Mouse (Mus musculus) liver, embryonic 14.5 days (tissue): ENCODE results near the gene Bud31. TPM values are rescaled to one million over a fixed set of nuclear protein-coding genes. Genes with fewer than 3 reads are reported as not detected.
"Not testable (repeated sequence)": the region's sequence is repeated elsewhere in the genome, so short reads cannot be mapped to it uniquely, and the experiment has no call there.

Experiments used
- ATAC-seq: fragments of 200-750 bp; cut with Nextera tagmentation; 2 replicates; pipeline ENCODE4 v1.8.0; 2017; ENCODE audit warnings: moderate number of reproducible peaks, mild to moderate bottlenecking, moderate library complexity; ENCODE audit not compliant: insufficient read depth
- DNase-seq, 3 experiments: peaks; one replicate each; pipeline ENCODE4 v3.0.0-alpha.2; 2012 to 2013; ENCODE audit warnings: low read depth in 3 of 3, low spot score in 3 of 3
- H3K27ac ChIP-seq: fragments of 300-500 bp; sonication (generic); 2 replicates; pipeline ENCODE4 v1.5.1; 2014; ENCODE audit warnings: moderate library complexity, mild to moderate bottlenecking, control low read depth, inconsistent platforms
- H3K27me3 ChIP-seq: fragments of 300-500 bp; sonication (generic); 2 replicates; pipeline ENCODE4 v1.6.1; 2014; ENCODE audit warnings: mild to moderate bottlenecking, low read length, moderate library complexity; ENCODE audit not compliant: control insufficient read depth, insufficient read depth
- H3K36me3 ChIP-seq: fragments of 300-500 bp; sonication (generic); replicated peaks from 2 replicates; pipeline ENCODE4 v1.6.1; 2014; ENCODE audit warnings: low read depth; ENCODE audit not compliant: control insufficient read depth, insufficient read depth
- H3K4me1 ChIP-seq, 2 experiments: fragments of 200-500 bp in 1 of 2; fragments of 300-500 bp in 1 of 2; sonication (generic) in 1 of 2; replicated peaks; 2 replicates each; pipeline ENCODE4 v1.6.1; 2012 to 2014; ENCODE audit warnings: antibody characterized with exemption in 1 of 2, inconsistent platforms in 1 of 2, low read length in 1 of 2; ENCODE audit not compliant: control insufficient read depth in 2 of 2, insufficient read depth in 2 of 2
- H3K4me2 ChIP-seq: fragments of 300-500 bp; sonication (generic); 2 replicates; pipeline ENCODE4 v1.6.1; 2014; ENCODE audit warnings: low read depth, mild to moderate bottlenecking, control low read depth, moderate library complexity
- H3K4me3 ChIP-seq, 2 experiments: fragments of 200-500 bp in 1 of 2; fragments of 300-500 bp in 1 of 2; sonication (generic) in 1 of 2; 2 replicates each; pipeline ENCODE4 v1.5.1; 2012 to 2014; ENCODE audit warnings: low read depth in 2 of 2, low read length in 2 of 2, mild to moderate bottlenecking in 2 of 2, control low read depth in 1 of 2, inconsistent platforms in 1 of 2, moderate library complexity in 1 of 2; ENCODE audit not compliant: insufficient read depth in 1 of 2
- H3K9ac ChIP-seq: fragments of 300-500 bp; sonication (generic); replicated peaks from 2 replicates; pipeline ENCODE4 v1.6.1; 2014; ENCODE audit warnings: mild to moderate bottlenecking, control low read depth, moderate library complexity
- H3K9me3 ChIP-seq: fragments of 300-500 bp; sonication (generic); 2 replicates; pipeline ENCODE4 v1.6.1; 2016; ENCODE audit warnings: low read length, mixed read lengths; ENCODE audit not compliant: control insufficient read depth
- CTCF ChIP-seq: IDR thresholded peaks from 2 replicates; pipeline ENCODE4 v1.5.1; 2016; ENCODE audit warnings: antibody characterized with exemption, low read depth, control low read depth
- EP300 ChIP-seq: IDR thresholded peaks from 2 replicates; pipeline ENCODE4 v1.6.1; 2016; ENCODE audit warnings: antibody characterized with exemption, low read depth
- WGBS: fragments of 180-500 bp; shearing (Covaris S2); extraction: QIAGEN DNeasy Blood & Tissue Kit; methylation state at CpG from one replicate; pipeline ENCODE4 v1.1.7; 2014; ENCODE audit not compliant: insufficient replicate concordance; 5-methylcytosine and 5-hydroxymethylcytosine counted together
- polyA plus RNA-seq, 2 experiments: library from polyadenylated mRNA; depleted of rRNA in 1 of 2; stranded (reverse) in 1 of 2; unstranded in 1 of 2; fragments of >200 nt; fragmentation: Nextera tagmentation in 1 of 2; extraction: Ambion mirVana in 1 of 2; gene quantifications; 2 replicates each; pipeline versions ENCODE4 v1.2.1 to v1.2.3; 2012 to 2014

The Bud31 gene
- polyA plus RNA-seq, 2 experiments = 79.2 to 155 TPM

DNA sequence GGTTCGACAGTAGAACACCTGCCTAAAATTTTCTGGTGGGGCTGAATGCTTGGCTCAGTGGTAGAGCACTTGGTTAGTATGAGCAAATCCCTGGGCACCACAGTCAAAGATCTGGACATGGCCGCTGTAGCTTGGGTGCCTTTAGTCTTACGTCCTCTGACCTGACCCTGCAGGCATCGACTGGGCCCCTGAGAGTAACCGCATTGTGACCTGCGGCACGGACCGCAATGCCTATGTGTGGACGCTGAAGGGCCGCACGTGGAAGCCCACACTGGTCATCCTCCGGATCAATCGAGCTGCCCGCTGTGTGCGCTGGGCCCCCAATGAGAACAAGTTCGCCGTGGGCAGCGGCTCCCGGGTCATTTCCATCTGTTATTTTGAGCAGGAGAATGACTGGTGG, 16.8 kb upstream of the Bud31 start:
- H3K9me3 ChIP-seq = no peaks in the 10 kb centered on the region
- WGBS = 84% methylated on average over 19 of the region's 19 CpGs
- no peak overlapping the region for H3K9ac ChIP-seq
- ATAC-seq (no peak), DNase-seq (no peak)
- TF ChIP-seq EP300 = no peak
- TF ChIP-seq CTCF = no peak
- no peak overlapping the region for H3K27ac ChIP-seq
- no peaks in the 10 kb centered on the region for H3K4me1 ChIP-seq
- peaks cover 10% of the 10 kb centered on the region for H3K36me3 ChIP-seq
- no peak overlapping the region for H3K4me2 ChIP-seq
- H3K4me3 ChIP-seq = no peak overlapping the region
- no peaks in the 10 kb centered on the region for H3K27me3 ChIP-seq

DNA sequence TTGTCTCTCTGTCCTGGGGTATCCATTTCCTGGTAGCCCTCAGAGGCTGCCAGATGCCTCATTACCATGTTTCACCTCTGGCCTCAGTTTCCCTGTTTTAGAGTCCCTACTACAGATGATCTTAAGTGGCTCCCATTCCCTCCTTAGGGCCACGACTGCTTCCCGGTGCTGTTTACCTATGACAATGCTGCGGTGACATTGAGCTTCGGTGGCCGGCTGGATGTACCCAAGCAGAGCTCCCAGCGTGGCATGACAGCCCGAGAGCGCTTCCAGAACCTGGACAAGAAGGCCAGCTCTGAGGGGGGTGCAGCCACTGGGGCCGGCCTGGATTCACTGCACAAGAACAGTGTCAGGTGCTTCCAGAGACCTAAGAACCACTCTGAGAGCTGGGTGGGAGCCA, 13.6 kb upstream of the Bud31 start:
- Histone ChIP-seq H3K4me2 (no peak overlapping the region), H3K9me3 (no peaks in the 10 kb centered on the region), H3K27ac (no peak overlapping the region), H3K4me3 (no peak overlapping the region), H3K27me3 (no peaks in the 10 kb centered on the region), H3K9ac (no peak overlapping the region), H3K4me1 (no peaks in the 10 kb centered on the region), H3K36me3 (peaks cover 27% of the 10 kb centered on the region)
- 87% methylated on average over 9 of the region's 9 CpGs for WGBS
- DNase-seq (no peak), ATAC-seq (no peak)
- TF ChIP-seq CTCF (no peak), EP300 (no peak)

DNA sequence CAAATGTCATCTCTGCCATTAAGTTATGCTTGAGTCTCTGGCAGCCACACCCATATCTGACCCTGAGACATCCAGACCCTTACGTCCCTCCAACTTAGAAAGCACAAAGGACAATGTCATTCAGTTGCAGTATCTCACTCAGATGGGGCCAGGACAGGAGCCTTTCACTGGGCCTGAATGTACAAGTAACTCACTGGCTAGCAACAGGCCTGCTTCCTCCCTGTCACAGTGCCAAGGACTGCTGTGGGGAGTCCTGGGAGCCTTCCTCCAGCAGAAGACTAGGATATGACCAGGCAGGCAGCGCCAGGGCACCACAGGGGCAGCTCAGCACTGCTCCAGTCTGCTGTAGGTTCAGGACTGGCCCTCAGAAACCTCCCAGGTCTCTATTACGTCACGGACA, 11.0 kb upstream of the Bud31 start:
- DNase-seq (no peak), ATAC-seq (no peak)
- TF ChIP-seq CTCF (no peak), EP300 (no peak)
- Histone ChIP-seq H3K27ac (no peak overlapping the region), H3K9ac (no peak overlapping the region), H3K4me1 (no peaks in the 10 kb centered on the region), H3K27me3 (no peaks in the 10 kb centered on the region), H3K9me3 (no peaks in the 10 kb centered on the region), H3K4me2 (no peak overlapping the region), H3K4me3 (no peak overlapping the region), H3K36me3 (peaks cover 51% of the 10 kb centered on the region)
- WGBS = 87% methylated on average over 4 of the region's 4 CpGs

DNA sequence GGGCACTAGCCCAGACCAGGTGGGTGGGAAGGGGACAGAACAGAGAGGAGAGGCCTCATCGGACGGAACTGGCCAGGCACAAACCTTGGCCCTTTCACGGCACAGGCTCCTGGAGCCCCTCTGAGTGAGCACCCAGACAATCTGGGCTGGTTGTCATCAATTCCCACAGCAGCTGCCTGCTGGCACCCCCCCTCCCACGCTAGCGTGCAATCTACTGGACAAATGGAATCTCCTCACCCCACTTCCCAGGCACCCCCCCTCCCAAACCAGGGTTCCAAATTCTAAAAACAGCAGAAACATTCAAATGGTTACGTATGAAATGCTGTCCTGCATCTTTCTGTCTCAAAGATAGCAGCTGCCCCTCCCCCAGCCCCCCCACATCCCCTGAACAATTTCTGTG, 10.4 kb upstream of the Bud31 start:
- peaks cover 55% of the 10 kb centered on the region for H3K36me3 ChIP-seq

DNA sequence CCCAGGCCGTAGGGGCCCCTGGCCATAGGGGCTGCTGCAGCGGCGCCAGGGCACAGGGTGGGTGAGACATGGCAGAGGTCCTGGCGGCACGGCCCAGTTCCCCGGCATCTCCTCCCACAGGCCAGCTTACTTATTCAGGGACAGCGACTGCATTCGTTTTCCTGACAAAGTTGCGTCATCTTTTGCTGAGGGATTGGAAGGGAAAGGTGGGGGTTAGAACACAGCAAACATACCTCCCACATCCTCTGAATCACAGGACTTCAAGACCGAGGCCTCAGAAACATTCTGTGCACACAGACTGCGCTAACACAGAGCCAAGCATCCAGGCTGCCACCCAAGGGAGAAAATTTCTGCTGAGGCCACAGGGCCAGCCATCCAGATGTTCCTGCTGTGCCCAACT, 10.0 kb upstream of the Bud31 start:
- TF ChIP-seq EP300 (no peak), CTCF (no peak)
- ATAC-seq = no peak
- no peak overlapping the region for H3K27ac ChIP-seq
- peaks cover 59% of the 10 kb centered on the region for H3K36me3 ChIP-seq
- DNase-seq = no peak
- no peak overlapping the region for H3K4me2 ChIP-seq
- no peak overlapping the region for H3K9ac ChIP-seq
- WGBS = 69% methylated on average over 11 of the region's 11 CpGs
- H3K27me3 ChIP-seq = no peaks in the 10 kb centered on the region
- H3K4me1 ChIP-seq = no peaks in the 10 kb centered on the region
- no peak overlapping the region for H3K4me3 ChIP-seq
- H3K9me3 ChIP-seq = no peaks in the 10 kb centered on the region

More for the DNA sequence above, 10.4 kb upstream of the Bud31 start:
- ATAC-seq, H3K9me3 ChIP-seq, H3K9ac ChIP-seq, H3K4me3 ChIP-seq, H3K4me1 ChIP-seq, H3K27me3 ChIP-seq, DNase-seq, H3K4me2 ChIP-seq, H3K27ac ChIP-seq: not testable (repeated sequence)
- 74% methylated on average over 4 of the region's 6 CpGs for WGBS

DNA sequence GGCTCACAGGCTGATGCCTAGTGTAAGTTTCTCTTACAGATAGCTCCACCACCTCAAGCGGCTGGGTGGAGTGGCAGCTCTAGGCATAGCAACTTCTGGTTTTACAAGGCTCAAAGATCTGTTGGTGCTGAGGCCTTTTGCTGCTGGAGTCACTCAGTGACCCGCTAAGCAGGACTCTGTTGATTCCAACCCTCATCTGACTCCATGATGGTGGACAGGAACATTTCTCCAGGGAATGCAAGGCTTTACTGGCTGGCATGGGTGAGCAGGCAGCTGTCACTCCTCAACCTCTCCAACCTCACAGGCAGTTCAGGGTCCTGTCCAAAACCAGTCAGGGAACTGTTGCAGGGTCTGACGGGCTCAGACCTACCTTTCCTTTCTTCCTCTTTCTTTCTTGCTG, 9.2 kb upstream of the Bud31 start:
- no peaks in the 10 kb centered on the region for H3K27me3 ChIP-seq
- WGBS = 65% methylated on average over 3 of the region's 3 CpGs
- ATAC-seq (no peak), DNase-seq (no peak)
- H3K27ac ChIP-seq = no peak overlapping the region
- H3K36me3 ChIP-seq = peaks cover 62% of the 10 kb centered on the region
- H3K4me2 ChIP-seq = no peak overlapping the region
- TF ChIP-seq EP300 (no peak), CTCF (no peak)
- no peak overlapping the region for H3K4me3 ChIP-seq
- H3K9me3 ChIP-seq = no peaks in the 10 kb centered on the region
- no peaks in the 10 kb centered on the region for H3K4me1 ChIP-seq
- H3K9ac ChIP-seq = no peak overlapping the region
